Mouse (Mus musculus) CH12.LX (cell line): ENCODE measurements around the gene Comt. TPM values are rescaled to one million over a fixed set of nuclear protein-coding genes. Genes with fewer than 3 reads are reported as not detected.

ENCODE experiments used
- DNase-seq: peaks from one replicate; pipeline ENCODE4 v3.0.0-alpha.2; 2013; ENCODE audit errors: extremely low read depth
- H3K27ac ChIP-seq: 2 replicates; pipeline ENCODE4 v1.5.1; 2012; ENCODE audit warnings: low read depth, mild to moderate bottlenecking, control low read depth, moderate library complexity; ENCODE audit not compliant: insufficient read depth
- H3K27me3 ChIP-seq: replicated peaks from 2 replicates; pipeline ENCODE3; 2012; ENCODE audit warnings: inconsistent platforms
- H3K36me3 ChIP-seq, 2 experiments: replicated peaks in 1 of 2; 2 replicates each; pipeline versions ENCODE3 to v1.6.1; 2012; ENCODE audit warnings: inconsistent platforms in 1 of 2, low read length in 1 of 2, mild to moderate bottlenecking in 1 of 2, mixed read lengths in 1 of 2, moderate library complexity in 1 of 2; ENCODE audit not compliant: control insufficient read depth in 1 of 2, insufficient read depth in 1 of 2
- H3K4me1 ChIP-seq, 2 experiments: 2 replicates each; pipeline ENCODE4 v1.6.1; 2012; ENCODE audit warnings: inconsistent platforms in 1 of 2, moderate library complexity in 1 of 2; ENCODE audit not compliant: insufficient read depth in 2 of 2, control insufficient read depth in 1 of 2
- H3K4me2 ChIP-seq: 2 replicates; pipeline ENCODE4 v1.6.1; 2012; ENCODE audit warnings: low read depth, mild to moderate bottlenecking, control low read depth; ENCODE audit not compliant: poor library complexity, insufficient read depth, severe bottlenecking
- H3K4me3 ChIP-seq, 3 experiments: fragments of 150-350 bp in 1 of 3; sonication (generic) in 1 of 3; replicated peaks in 1 of 3; 2 replicates each; pipeline versions ENCODE3 to v1.5.1; 2011 to 2012; ENCODE audit warnings: low read depth in 2 of 3, low read length in 2 of 3, mild to moderate bottlenecking in 2 of 3, moderate library complexity in 2 of 3, control low read depth in 1 of 3, improper control_type of control experiment in 1 of 3, inconsistent platforms in 1 of 3, mixed read lengths in 1 of 3; ENCODE audit not compliant: poor library complexity in 1 of 3
- H3K79me2 ChIP-seq: replicated peaks from 2 replicates; pipeline ENCODE4 v1.6.1; 2012; ENCODE audit warnings: mild to moderate bottlenecking, moderate library complexity; ENCODE audit not compliant: control insufficient read depth, poor library complexity, insufficient read depth, severe bottlenecking; ENCODE audit errors: extremely low read depth
- H3K9ac ChIP-seq: 2 replicates; pipeline ENCODE4 v1.6.1; 2012; ENCODE audit warnings: low read depth, mild to moderate bottlenecking, control low read depth, moderate library complexity; ENCODE audit not compliant: insufficient read depth
- H3K9me3 ChIP-seq: replicated peaks from 2 replicates; pipeline ENCODE3; 2012; ENCODE audit warnings: low read length, inconsistent platforms, mixed read lengths
- CHD2 ChIP-seq: IDR thresholded peaks from 2 replicates; pipeline ENCODE4 v1.6.1; 2011; ENCODE audit warnings: low read length, improper control_type of control experiment
- EP300 ChIP-seq: IDR thresholded peaks from 2 replicates; pipeline ENCODE4 v1.6.1; 2011; ENCODE audit warnings: low read length, improper control_type of control experiment
- GABPA ChIP-seq: IDR thresholded peaks from 2 replicates; pipeline ENCODE4 v1.6.1; 2012; ENCODE audit warnings: low read depth, low read length, improper control_type of control experiment, inconsistent platforms; ENCODE audit not compliant: insufficient replicate concordance
- JUN ChIP-seq: IDR thresholded peaks from 2 replicates; pipeline ENCODE4 v1.6.1; 2011; ENCODE audit warnings: low read depth, mild to moderate bottlenecking, low read length, improper control_type of control experiment, moderate library complexity; ENCODE audit not compliant: insufficient read depth
- KAT2A ChIP-seq: IDR thresholded peaks from 2 replicates; pipeline ENCODE4 v1.6.1; 2012; ENCODE audit warnings: low read length, improper control_type of control experiment, inconsistent platforms; ENCODE audit not compliant: insufficient replicate concordance
- POLR2A ChIP-seq: IDR thresholded peaks from 2 replicates; pipeline ENCODE4 v1.6.1; 2011; ENCODE audit warnings: low read depth, mild to moderate bottlenecking, improper control_type of control experiment, low read length
- RAD21 ChIP-seq: IDR thresholded peaks from 2 replicates; pipeline ENCODE4 v1.6.1; 2011; ENCODE audit warnings: low read depth, mild to moderate bottlenecking, low read length, improper control_type of control experiment, moderate library complexity
- SIN3A ChIP-seq: IDR thresholded peaks from 2 replicates; pipeline ENCODE4 v1.6.1; 2012; ENCODE audit warnings: low read length, improper control_type of control experiment, inconsistent platforms
- SMC3 ChIP-seq: IDR thresholded peaks from 2 replicates; pipeline ENCODE4 v1.6.1; 2011; ENCODE audit warnings: low read depth, low read length, improper control_type of control experiment
- TBP ChIP-seq: conservative IDR thresholded peaks from 2 replicates; pipeline ENCODE4 v1.6.1; 2011; ENCODE audit warnings: low read depth, low read length, improper control_type of control experiment
- UBTF ChIP-seq: IDR thresholded peaks from 2 replicates; pipeline ENCODE4 v1.6.1; 2012; ENCODE audit warnings: low read depth, mild to moderate bottlenecking, inconsistent platforms, low read length, improper control_type of control experiment, moderate library complexity
- USF1 ChIP-seq: IDR thresholded peaks from 2 replicates; pipeline ENCODE4 v1.6.1; 2014; ENCODE audit warnings: low read depth, mild to moderate bottlenecking, inconsistent platforms, low read length, improper control_type of control experiment
- ZMIZ1 ChIP-seq: IDR thresholded peaks from 2 replicates; pipeline ENCODE4 v1.6.1; 2012; ENCODE audit warnings: low read depth, mild to moderate bottlenecking, inconsistent platforms, low read length, improper control_type of control experiment
- dilution Hi-C: fragments of 300-500 bp; cut with MboI; formaldehyde crosslinking; loops from 2 replicates; pipeline ENCODE4 v1.14.3; 2020; ENCODE audit warnings: low sequenced_read_pairs; ENCODE audit not compliant: extremely low pct_unique_long_range_greater_than_20kb, extremely low pct_ligation_motif_present
- in situ Hi-C: fragments of 300-500 bp; cut with MboI; formaldehyde crosslinking; loops from 3 replicates; pipeline ENCODE4 v1.14.3; 2019; ENCODE audit warnings: low sequenced_read_pairs, low pct_ligation_motif_present, low pct_unique_long_range_greater_than_20kb, mixed read lengths
- polyA plus RNA-seq: library from polyadenylated mRNA; unstranded; fragments of >175 nt; gene quantifications from 2 replicates; pipeline ENCODE4 v1.2.1, GENCODE M21; 2012; ENCODE audit warnings: low read depth; ENCODE audit not compliant: insufficient read length
- total RNA-seq, 2 experiments: library from RNA; depleted of rRNA; stranded (reverse); fragments of 300-350 nt in 1 of 2; fragments of >200 nt in 1 of 2; gene quantifications; 2 replicates each; pipeline ENCODE4 v1.2.3; 2012 to 2014

Gene Comt
- total and polyA plus RNA-seq, 3 experiments: 74.0 to 91.6 (median 84.8) TPM

- dilution Hi-C loops: no loop called here
- H3K9ac ChIP-seq: no peak overlapping the region
Observed at GRCm38 (mm10) chr16:18405091-18405854, 21.4 kb downstream of the Comt start.

GRCm38 (mm10) chr16:18403285-18403684 is 23.4 kb downstream of the Comt start:
- no peak for DNase-seq
- no peaks in the 10 kb centered on the region for H3K27me3 ChIP-seq
- H3K9me3 ChIP-seq: no peaks in the 10 kb centered on the region
- no peak for TF ChIP-seq GABPA
- TF ChIP-seq ZMIZ1: no peak
- TF ChIP-seq CHD2: no peak
- no peak for TF ChIP-seq SIN3A
- TF ChIP-seq RAD21: no peak
- TF ChIP-seq TBP: no peak
- no peak for TF ChIP-seq KAT2A
- no peak for TF ChIP-seq EP300
- no peak for TF ChIP-seq UBTF
- H3K36me3 ChIP-seq: peaks cover 10 to 48% of the 10 kb centered on the region in 2 experiments
- H3K4me2 ChIP-seq: no peak overlapping the region
- no peaks in the 10 kb centered on the region for H3K4me1 ChIP-seq
- no peak overlapping the region for H3K9ac ChIP-seq
- dilution Hi-C loops: no loop called here
- in situ Hi-C loops: no loop called here
- no peak overlapping the region for H3K4me3 ChIP-seq
- H3K79me2 ChIP-seq: no peaks in the 10 kb centered on the region
- no peak overlapping the region for H3K27ac ChIP-seq

More at GRCm38 (mm10) chr16:18405091-18405854, 21.4 kb downstream of the Comt start:
- Histone ChIP-seq H3K9me3 (no peaks in the 10 kb centered on the region), H3K4me3 (no peak overlapping the region), H3K4me1 (no peaks in the 10 kb centered on the region), H3K36me3 (peaks cover 22 to 65% of the 10 kb centered on the region in 2 experiments), H3K4me2 (no peak overlapping the region), H3K27me3 (no peaks in the 10 kb centered on the region), H3K27ac (no peak overlapping the region), H3K79me2 (no peaks in the 10 kb centered on the region)
- in situ Hi-C loops: no loop called here
- DNase-seq: no peak
- TF ChIP-seq POLR2A (0 out of 2 replicates have a peak, but pooled peaks have one; percentile 16), TBP (no peak)

GRCm38 (mm10) chr16:18400472-18401216 is 26.0 kb downstream of the Comt start:
- peaks cover 0 to 38% of the 10 kb centered on the region in 2 experiments for H3K36me3 ChIP-seq

More at GRCm38 (mm10) chr16:18400472-18401216, 26.0 kb downstream of the Comt start:
- Histone ChIP-seq H3K4me3 (no peak overlapping the region), H3K27me3 (no peaks in the 10 kb centered on the region), H3K4me2 (no peak overlapping the region), H3K4me1 (peaks cover 5 to 11% of the 10 kb centered on the region in 2 experiments)
- TF ChIP-seq GABPA: no peak
- TF ChIP-seq SMC3: no peak
- no peak for TF ChIP-seq RAD21
- no peak for TF ChIP-seq USF1
- no peak for TF ChIP-seq JUN
- TF ChIP-seq CHD2: no peak
- TF ChIP-seq, all 38 proteins: peak for 0
- no peak overlapping the region for H3K9ac ChIP-seq
- H3K9me3 ChIP-seq: no peaks in the 10 kb centered on the region
- dilution Hi-C loops (no loop called here), in situ Hi-C loops (no loop called here)
- H3K79me2 ChIP-seq: no peaks in the 10 kb centered on the region
- DNase-seq: no peak
- H3K27ac ChIP-seq: no peak overlapping the region
